Mouse (Mus musculus) limb, embryonic 12.5 days (tissue): ENCODE measurements around the gene Padi4. TPM values are rescaled to one million over a fixed set of nuclear protein-coding genes. Genes with fewer than 3 reads are reported as not detected.

ENCODE experiments used
- ATAC-seq: fragments of 200-750 bp; cut with Nextera tagmentation; 2 replicates; pipeline ENCODE4 v1.8.0; 2017; ENCODE audit warnings: low read depth, moderate TSS enrichment; ENCODE audit not compliant: insufficient number of reproducible peaks, insufficient read depth, low FRiP score, low TSS enrichment
- H3K27ac ChIP-seq: fragments of 300-500 bp; sonication (generic); 2 replicates; pipeline ENCODE4 v1.5.1; 2016; ENCODE audit warnings: mild to moderate bottlenecking, moderate library complexity
- H3K27me3 ChIP-seq: fragments of 300-500 bp; sonication (generic); 2 replicates; pipeline ENCODE4 v1.6.1; 2016; ENCODE audit warnings: mild to moderate bottlenecking, moderate library complexity
- H3K36me3 ChIP-seq: fragments of 300-500 bp; sonication (generic); 2 replicates; pipeline ENCODE4 v1.6.1; 2016; ENCODE audit warnings: mild to moderate bottlenecking, moderate library complexity
- H3K4me1 ChIP-seq: fragments of 300-500 bp; sonication (generic); replicated peaks from 2 replicates; pipeline ENCODE4 v1.6.1; 2016
- H3K4me2 ChIP-seq: fragments of 300-500 bp; sonication (generic); 2 replicates; pipeline ENCODE4 v1.6.1; 2016; ENCODE audit warnings: mild to moderate bottlenecking, moderate library complexity
- H3K4me3 ChIP-seq: fragments of 300-500 bp; sonication (generic); replicated peaks from 2 replicates; pipeline ENCODE4 v1.5.1; 2016; ENCODE audit warnings: mild to moderate bottlenecking
- H3K9ac ChIP-seq: fragments of 300-500 bp; sonication (generic); replicated peaks from 2 replicates; pipeline ENCODE4 v1.6.1; 2016; ENCODE audit warnings: mild to moderate bottlenecking, moderate library complexity
- H3K9me3 ChIP-seq: fragments of 300-500 bp; sonication (generic); 2 replicates; pipeline ENCODE4 v1.6.1; 2016; ENCODE audit warnings: mild to moderate bottlenecking, moderate library complexity
- WGBS: fragments of 180-500 bp; shearing (Covaris S2); methylation state at CpG from one replicate; pipeline ENCODE4 v1.1.7; 2016; 5-methylcytosine and 5-hydroxymethylcytosine counted together
- polyA plus RNA-seq: library from polyadenylated mRNA; unstranded; fragments of >200 nt; fragmentation: Nextera tagmentation; extraction: Ambion mirVana; gene quantifications from 2 replicates; pipeline ENCODE4 v1.2.1, GENCODE M21; 2016

Gene Padi4
- polyA plus RNA-seq, 1 experiment from 2014 or later, result not detected

DNA sequence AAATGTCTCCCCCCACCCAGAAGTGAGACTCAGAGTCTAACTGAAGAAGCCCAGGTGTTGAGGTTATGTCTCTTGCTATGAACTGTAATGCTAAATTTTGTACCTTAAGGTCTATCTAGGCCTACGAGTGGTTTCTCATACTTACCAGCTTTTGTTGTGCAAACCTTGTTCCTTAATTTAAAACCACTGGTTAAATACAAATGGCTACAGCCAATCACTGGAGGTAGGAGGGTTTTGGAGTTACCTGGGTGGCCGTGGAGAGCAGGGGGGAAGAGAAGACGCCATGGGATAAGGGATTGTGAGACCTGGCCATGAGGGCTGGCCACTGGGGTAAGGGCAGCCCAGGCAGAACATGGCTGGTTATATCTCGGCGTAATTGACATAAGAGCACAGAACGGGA is 14.2 kb upstream of the Padi4 start:
- no peaks in the 10 kb centered on the region for H3K36me3 ChIP-seq
- peaks cover 6% of the 10 kb centered on the region; the same call in 1 of the 2 replicates for H3K4me1 ChIP-seq
- H3K9me3 ChIP-seq, result no peaks in the 10 kb centered on the region
- no peak for ATAC-seq
- no peak overlapping the region for H3K9ac ChIP-seq
- no peaks in the 10 kb centered on the region for H3K27me3 ChIP-seq
- WGBS, result 82% methylated on average over 6 of the region's 6 CpGs
- H3K4me2 ChIP-seq, result no peak overlapping the region
- H3K4me3 ChIP-seq, result no peak overlapping the region
- H3K27ac ChIP-seq, result no peak overlapping the region

DNA sequence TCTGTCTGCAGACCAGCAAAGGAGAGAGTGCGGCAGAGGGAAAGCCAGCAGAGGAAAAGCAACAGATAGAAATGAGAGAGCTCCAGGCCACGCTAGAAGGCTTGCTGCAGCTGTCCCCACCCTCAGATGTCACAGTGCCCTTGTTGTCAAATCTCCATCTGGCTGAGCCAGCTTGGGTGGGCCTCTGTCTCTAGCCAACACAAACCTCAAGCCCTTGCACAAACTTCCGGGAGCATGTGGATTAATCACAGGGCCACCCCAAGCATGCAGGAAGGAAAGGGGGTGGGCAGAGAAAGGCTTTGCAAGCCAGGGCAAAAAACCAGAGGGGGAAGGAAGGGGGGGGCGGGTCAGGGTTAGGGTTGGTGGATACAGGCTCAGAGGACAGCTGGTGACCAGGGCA is 13.4 kb upstream of the Padi4 start:
- Histone ChIP-seq H3K9ac (no peak overlapping the region), H3K9me3 (no peaks in the 10 kb centered on the region), H3K27me3 (no peaks in the 10 kb centered on the region), H3K4me2 (no peak overlapping the region), H3K36me3 (no peaks in the 10 kb centered on the region), H3K27ac (no peak overlapping the region), H3K4me1 (peaks cover 6% of the 10 kb centered on the region; the same call in 1 of the 2 replicates), H3K4me3 (no peak overlapping the region)
- ATAC-seq, result no peak
- 64% methylated on average over 4 of the region's 4 CpGs for WGBS

DNA sequence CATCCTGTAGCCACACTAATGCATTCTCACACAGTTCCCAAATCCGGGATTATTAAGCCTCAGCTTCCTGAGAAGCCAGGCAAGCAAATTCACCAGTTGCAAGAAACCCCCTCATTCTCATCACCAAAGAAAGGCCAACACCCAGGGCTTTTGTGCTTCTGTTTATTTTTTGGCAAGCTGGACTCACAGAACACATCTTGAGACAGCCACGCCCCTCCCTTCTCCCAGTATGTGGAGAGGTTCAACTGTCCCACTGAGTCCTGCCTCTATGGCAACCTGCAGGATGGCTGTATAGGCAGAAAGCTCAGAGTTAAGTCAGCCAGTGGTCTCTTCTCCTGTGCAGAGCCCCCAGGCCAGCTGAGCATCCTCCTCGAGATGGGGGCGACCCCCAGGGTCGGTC is 11.2 kb upstream of the Padi4 start:
- no peaks in the 10 kb centered on the region for H3K9me3 ChIP-seq
- no peaks in the 10 kb centered on the region for H3K36me3 ChIP-seq
- H3K4me2 ChIP-seq, result no peak overlapping the region
- no peaks in the 10 kb centered on the region for H3K27me3 ChIP-seq
- H3K4me1 ChIP-seq, result peaks cover 6% of the 10 kb centered on the region; the same call in 1 of the 2 replicates
- H3K27ac ChIP-seq, result no peak overlapping the region
- H3K9ac ChIP-seq, result no peak overlapping the region
- H3K4me3 ChIP-seq, result no peak overlapping the region
- no peak for ATAC-seq
- 83% methylated on average over 5 of the region's 5 CpGs for WGBS

DNA sequence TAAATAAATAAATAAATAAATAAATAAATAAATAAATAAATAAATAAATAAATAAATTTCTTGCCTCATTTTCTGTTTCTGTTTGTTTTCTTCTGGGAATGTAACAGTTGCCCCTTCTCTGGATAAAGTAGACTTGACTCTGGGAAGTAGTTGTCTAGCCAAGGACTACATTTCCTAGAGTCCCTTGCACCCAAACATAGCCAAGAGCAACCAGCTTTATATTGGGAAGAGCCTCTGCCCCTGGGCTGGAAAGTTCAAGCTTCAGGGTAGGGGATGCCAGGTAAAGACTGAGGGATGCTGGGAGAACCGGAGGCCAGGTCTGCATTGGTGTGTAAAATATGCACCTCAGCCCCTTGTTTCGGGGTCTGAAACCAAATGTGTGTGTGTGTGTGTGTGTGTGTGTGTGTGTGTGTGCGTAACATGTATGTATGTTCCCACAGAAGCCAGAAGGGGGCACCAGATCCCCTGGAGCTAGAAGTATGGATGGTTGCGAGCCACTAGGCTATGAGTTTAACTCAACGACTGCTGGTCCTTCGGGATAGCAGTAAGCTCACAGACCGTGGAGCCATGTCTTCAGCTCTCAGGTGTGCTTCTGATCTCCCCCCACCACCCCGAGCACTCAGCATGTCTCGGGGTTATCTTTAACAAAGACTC is 10.4 kb upstream of the Padi4 start:
- H3K4me1 ChIP-seq, result no peaks in the 10 kb centered on the region
- H3K9me3 ChIP-seq, result no peaks in the 10 kb centered on the region
- no peak overlapping the region for H3K4me2 ChIP-seq
- WGBS, result 94% methylated on average over 9 of the region's 9 CpGs
- no peaks in the 10 kb centered on the region for H3K27me3 ChIP-seq
- no peak overlapping the region for H3K27ac ChIP-seq
- no peak overlapping the region for H3K9ac ChIP-seq
- no peak overlapping the region for H3K4me3 ChIP-seq
- ATAC-seq, result no peak
- no peaks in the 10 kb centered on the region for H3K36me3 ChIP-seq

DNA sequence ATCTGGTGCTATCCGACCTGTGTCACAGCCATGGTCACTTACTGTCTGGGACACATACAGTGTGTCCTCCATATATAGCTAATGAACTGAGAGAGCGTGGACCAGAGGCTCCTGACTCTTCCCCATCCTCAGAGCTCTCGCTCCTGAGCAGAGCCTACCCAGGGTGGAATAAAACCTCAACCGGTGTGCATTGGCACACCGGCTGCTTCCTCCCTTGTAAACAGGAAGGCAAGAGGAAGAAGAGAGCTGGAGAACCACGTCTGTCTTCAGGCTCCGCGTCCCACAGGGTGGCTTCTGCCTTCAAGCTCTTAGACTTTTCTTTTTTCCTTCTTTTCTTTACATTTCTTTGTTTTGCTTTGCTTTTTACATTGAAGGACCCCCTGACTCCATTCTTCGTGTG is 8.8 kb upstream of the Padi4 start:
- no peak overlapping the region for H3K27ac ChIP-seq
- no peaks in the 10 kb centered on the region for H3K9me3 ChIP-seq
- no peak overlapping the region for H3K4me2 ChIP-seq
- no peak overlapping the region for H3K4me3 ChIP-seq
- no peaks in the 10 kb centered on the region for H3K36me3 ChIP-seq
- H3K9ac ChIP-seq, result no peak overlapping the region
- no peaks in the 10 kb centered on the region for H3K27me3 ChIP-seq
- H3K4me1 ChIP-seq, result no peaks in the 10 kb centered on the region
- ATAC-seq, result no peak
- 89% methylated on average over 9 of the region's 9 CpGs for WGBS

DNA sequence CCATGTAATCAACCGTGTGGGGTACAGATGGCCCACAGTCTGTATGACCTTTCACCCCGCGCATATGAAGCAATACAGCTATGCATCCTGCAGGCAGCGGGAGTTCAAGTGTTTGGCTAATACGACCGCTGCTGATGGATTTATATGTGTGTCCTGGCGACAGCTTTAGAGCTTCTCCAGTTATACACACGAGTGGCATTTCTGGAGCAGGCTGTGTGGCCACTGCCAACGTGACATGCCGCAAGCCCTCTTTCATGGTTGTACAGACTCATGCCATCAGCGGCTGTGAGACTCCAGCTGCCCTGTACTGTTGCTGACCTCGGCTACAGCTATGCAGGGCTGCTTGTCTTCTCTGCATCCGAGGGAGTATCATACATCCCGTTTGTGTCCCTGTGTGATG is 6.5 kb upstream of the Padi4 start:
- H3K9ac ChIP-seq, result no peak overlapping the region
- no peaks in the 10 kb centered on the region for H3K27me3 ChIP-seq
- no peak overlapping the region for H3K4me3 ChIP-seq
- no peaks in the 10 kb centered on the region for H3K36me3 ChIP-seq
- no peaks in the 10 kb centered on the region for H3K9me3 ChIP-seq
- H3K27ac ChIP-seq, result no peak overlapping the region
- ATAC-seq, result no peak
- H3K4me2 ChIP-seq, result no peak overlapping the region
- no peaks in the 10 kb centered on the region for H3K4me1 ChIP-seq
- 77% methylated on average over 14 of the region's 14 CpGs for WGBS

DNA sequence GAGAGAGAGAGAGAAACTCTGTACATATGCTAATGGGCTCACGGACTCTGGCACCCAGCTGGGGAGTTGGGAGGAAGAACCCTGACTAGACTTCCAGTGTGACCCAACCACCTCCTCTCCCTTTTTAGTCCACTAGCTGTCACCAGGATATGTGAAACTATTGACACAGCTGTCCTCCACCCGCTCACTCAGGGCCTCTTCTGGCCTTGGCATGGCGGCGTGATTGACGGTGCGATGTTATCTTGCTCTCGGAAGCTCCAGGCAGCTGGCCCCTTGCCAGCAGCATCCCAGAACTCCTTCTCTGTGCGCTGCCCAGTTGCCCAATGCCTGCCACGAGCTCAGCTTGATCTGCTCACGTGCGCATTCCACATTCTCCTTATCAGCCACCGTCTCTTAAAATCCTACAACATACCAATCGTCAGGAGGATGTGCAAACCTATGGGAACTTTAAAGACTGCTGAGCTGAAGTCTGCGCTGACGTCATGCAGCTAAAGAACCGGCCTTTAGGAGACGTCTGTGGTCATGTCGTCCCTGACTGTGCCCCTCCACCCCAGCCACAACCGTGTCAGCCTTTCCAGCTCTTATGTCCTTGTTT is 5.9 kb upstream of the Padi4 start:
- no peaks in the 10 kb centered on the region for H3K9me3 ChIP-seq
- ATAC-seq, result no peak
- H3K9ac ChIP-seq, result no peak overlapping the region
- WGBS, result 57% methylated on average over 19 of the region's 19 CpGs
- H3K4me2 ChIP-seq, result no peak overlapping the region
- no peaks in the 10 kb centered on the region for H3K4me1 ChIP-seq
- H3K27me3 ChIP-seq, result no peaks in the 10 kb centered on the region
- H3K27ac ChIP-seq, result no peak overlapping the region
- H3K4me3 ChIP-seq, result no peak overlapping the region
- no peaks in the 10 kb centered on the region for H3K36me3 ChIP-seq

DNA sequence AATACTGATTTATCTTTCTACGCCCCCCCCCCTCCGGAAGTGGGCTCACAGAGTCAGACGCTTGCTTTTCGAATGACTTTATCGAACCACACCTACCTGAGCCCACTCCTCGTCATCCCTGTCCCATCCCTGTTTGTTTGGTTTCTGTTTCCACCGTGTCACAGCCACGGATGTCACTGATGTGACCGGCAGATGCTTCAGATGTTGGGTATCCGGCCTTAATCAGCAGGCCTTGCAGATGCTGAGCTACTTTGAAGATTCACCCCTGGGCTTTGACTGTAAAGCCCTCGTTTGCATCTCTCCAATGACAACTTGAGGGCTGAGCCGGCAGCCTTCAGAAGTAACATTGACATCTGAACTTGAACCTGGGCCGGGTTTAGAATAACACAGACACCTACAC is 2.6 kb upstream of the Padi4 start:
- Histone ChIP-seq H3K4me3 (no peak overlapping the region), H3K4me2 (no peak overlapping the region), H3K36me3 (no peaks in the 10 kb centered on the region), H3K4me1 (no peaks in the 10 kb centered on the region), H3K27me3 (no peaks in the 10 kb centered on the region), H3K9me3 (no peaks in the 10 kb centered on the region), H3K9ac (no peak overlapping the region), H3K27ac (no peak overlapping the region)
- no peak for ATAC-seq
- WGBS, result 70% methylated on average over 13 of the region's 13 CpGs

DNA sequence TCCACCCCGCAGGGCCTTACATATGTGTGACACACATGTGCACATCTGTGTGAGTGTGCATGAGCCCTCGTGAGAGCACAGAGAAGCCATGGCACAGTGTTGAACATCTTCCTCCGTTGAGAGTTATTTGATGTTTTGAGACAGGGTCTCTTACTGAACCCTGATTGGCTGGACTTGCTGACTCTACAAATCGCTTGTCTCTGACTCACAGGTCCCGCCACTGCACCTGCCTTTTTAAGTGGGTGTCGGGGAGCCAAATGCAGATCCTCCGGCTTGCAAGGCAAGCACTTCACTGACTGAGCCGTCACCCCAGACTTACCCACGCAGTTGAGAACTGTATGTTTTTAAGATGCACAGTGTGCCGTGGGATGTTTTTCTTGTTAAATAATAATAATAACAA is 1.8 kb upstream of the Padi4 start:
- 83% methylated on average over 10 of the region's 10 CpGs for WGBS

DNA sequence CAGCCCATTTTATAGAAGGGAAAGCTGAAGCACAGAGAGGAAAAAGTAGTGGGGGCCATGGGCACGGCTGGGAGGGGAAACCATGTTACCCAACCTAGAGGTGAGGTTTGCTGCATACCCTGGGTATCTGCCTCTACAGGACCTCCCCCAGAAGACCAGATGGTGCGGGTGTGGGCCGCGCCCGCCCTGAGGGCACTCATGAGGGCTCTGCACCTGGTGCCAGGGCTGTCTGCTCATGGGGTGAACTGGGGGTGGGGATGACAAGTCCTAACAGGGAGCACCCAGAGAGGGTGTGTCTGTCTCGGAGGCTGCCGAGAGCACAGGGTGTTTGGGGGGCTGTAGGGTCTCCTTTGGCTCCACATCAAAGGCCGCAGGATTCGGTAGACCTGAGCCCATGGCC is 857 bp upstream of the Padi4 start:
- no peaks in the 10 kb centered on the region for H3K9me3 ChIP-seq
- no peaks in the 10 kb centered on the region for H3K27me3 ChIP-seq
- no peak overlapping the region for H3K9ac ChIP-seq
- H3K4me1 ChIP-seq, result 0 out of 2 replicates have a peak, but pooled peaks cover 3% of the 10 kb centered on the region
- no peak overlapping the region for H3K4me3 ChIP-seq
- no peak overlapping the region for H3K4me2 ChIP-seq
- H3K27ac ChIP-seq, result no peak overlapping the region
- no peaks in the 10 kb centered on the region for H3K36me3 ChIP-seq
- WGBS, result 78% methylated on average over 9 of the region's 9 CpGs
- ATAC-seq, result no peak

More for the DNA sequence above, 1.8 kb upstream of the Padi4 start:
- no peak for ATAC-seq
- H3K27me3 ChIP-seq, result no peaks in the 10 kb centered on the region
- H3K9me3 ChIP-seq, result no peaks in the 10 kb centered on the region
- no peaks in the 10 kb centered on the region for H3K4me1 ChIP-seq
- H3K27ac ChIP-seq, result no peak overlapping the region
- no peak overlapping the region for H3K4me3 ChIP-seq
- H3K36me3 ChIP-seq, result no peaks in the 10 kb centered on the region
- H3K4me2 ChIP-seq, result no peak overlapping the region
- H3K9ac ChIP-seq, result no peak overlapping the region

DNA sequence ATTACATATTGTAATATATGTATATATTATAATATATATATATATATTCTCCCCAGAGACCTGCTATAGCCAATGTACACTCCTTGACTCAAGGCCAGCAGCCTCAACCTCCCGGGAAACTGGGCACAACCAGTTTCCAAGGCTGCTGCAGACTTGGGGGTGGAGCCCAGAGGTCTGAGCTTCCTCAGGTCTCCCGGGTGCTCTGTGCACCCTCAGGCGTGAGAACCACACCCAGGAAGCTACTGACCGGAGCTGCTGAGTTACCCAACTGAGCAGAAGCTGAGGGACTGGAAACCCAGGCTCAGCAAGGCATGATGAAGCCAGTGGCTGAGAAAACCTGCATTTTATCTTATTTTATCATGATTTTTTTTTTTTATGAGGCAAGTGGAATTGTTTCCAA is 2.9 kb downstream of the Padi4 start:
- Histone ChIP-seq H3K27me3 (peaks cover 7% of the 10 kb centered on the region; the same call in 1 of the 2 replicates), H3K9ac (no peak overlapping the region), H3K36me3 (no peaks in the 10 kb centered on the region), H3K9me3 (no peaks in the 10 kb centered on the region), H3K4me1 (0 out of 2 replicates have a peak, but pooled peaks cover 3% of the 10 kb centered on the region), H3K4me3 (no peak overlapping the region), H3K27ac (no peak overlapping the region), H3K4me2 (no peak overlapping the region)
- WGBS, result 42% methylated on average over 4 of the region's 4 CpGs
- ATAC-seq, result no peak

DNA sequence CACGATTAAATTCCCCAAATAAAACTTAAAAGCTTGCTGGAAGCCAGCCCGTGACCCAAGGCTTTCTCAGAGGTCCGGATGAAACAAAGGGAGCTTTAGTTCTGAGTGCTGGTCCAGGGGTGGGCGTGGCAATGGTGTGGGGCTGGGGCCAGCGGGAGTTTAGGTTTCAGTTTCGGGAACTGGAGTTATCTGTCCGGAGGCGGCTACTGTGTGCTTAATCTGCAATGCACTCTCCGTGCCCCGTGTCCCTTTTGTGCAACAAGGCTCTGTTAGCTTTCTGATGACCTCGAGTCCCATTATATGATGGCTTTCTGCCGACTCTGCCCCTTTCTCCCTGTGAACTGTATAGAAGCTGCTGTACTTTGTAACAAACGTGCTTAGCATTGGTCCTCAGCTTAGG is 3.6 kb downstream of the Padi4 start:
- peak overlapping the region; percentile 21; the same call in 1 of the 2 replicates for H3K4me3 ChIP-seq
- H3K27ac ChIP-seq, result 0 out of 2 replicates have a peak overlapping the region, but pooled peaks have one; percentile 31
- H3K4me1 ChIP-seq, result 0 out of 2 replicates have a peak, but pooled peaks cover 3% of the 10 kb centered on the region
- WGBS, result 19% methylated on average over 13 of the region's 13 CpGs
- no peak for ATAC-seq
- H3K9me3 ChIP-seq, result no peaks in the 10 kb centered on the region
- no peaks in the 10 kb centered on the region for H3K36me3 ChIP-seq
- peaks cover 7% of the 10 kb centered on the region; the same call in 1 of the 2 replicates for H3K27me3 ChIP-seq
- peak overlapping the region; percentile 46 for H3K4me2 ChIP-seq
- no peak overlapping the region for H3K9ac ChIP-seq
